ENCODE assay signal across 18 mouse cellular contexts in genomic region chr6:128652938-128653337, GRCm38 (mm10). TPM values are rescaled to one million over a fixed set of nuclear protein-coding genes. Genes with fewer than 3 reads are reported as not detected.
"Had no signal": no experiment of that assay in that cellular context is flagged by ENCODE, and none has a peak within 500 bp of the region (broad histone marks: within the 10 kb centered on the region; RNA-seq: fewer than 3 reads in every experiment).

No protein-coding gene starts in this region.

- H3K36me3 ChIP-seq: limb, embryonic 10.5 days; midbrain, embryonic 13.5 days had no signal

- H3K9ac ChIP-seq: midbrain, embryonic 13.5 days had no signal

- H3K4me2 ChIP-seq: midbrain, embryonic 13.5 days had no signal

- DNase-seq: kidney, postnatal 36 days; layer of hippocampus, adult 9-11 months; lung, postnatal 4 days; right cerebral cortex, postnatal 14 days; spleen, adult 18-20 months; thymus, postnatal 4 days had no signal

- H3K4me1 ChIP-seq: limb, embryonic 10.5 days; midbrain, embryonic 13.5 days had no signal

- ATAC-seq: hindbrain, postnatal 0 days; lung, postnatal 0 days; midbrain, embryonic 13.5 days had no signal

- H3K27me3 ChIP-seq: midbrain, embryonic 13.5 days had no signal

- H3K9me3 ChIP-seq: limb, embryonic 10.5 days; midbrain, embryonic 13.5 days had no signal

- H3K4me3 ChIP-seq: limb, embryonic 10.5 days; midbrain, embryonic 13.5 days had no signal

- H3K27ac ChIP-seq: hindbrain, postnatal 0 days; kidney, postnatal 0 days; limb, embryonic 10.5 days; midbrain, embryonic 13.5 days had no signal

RNA-seq across cellular contexts. Expression of gene Clec2h, which starts 9.2 kb away (rescaled TPM):
- total RNA-seq: hindbrain, postnatal 0 days; layer of hippocampus, adult 18-20 months; left cerebral cortex, postnatal 14 days; midbrain, postnatal 0 days had no signal
- polyA plus RNA-seq: hindbrain, postnatal 0 days; limb, embryonic 10.5 days; limb, embryonic 14.5 days; lung, postnatal 0 days; midbrain, embryonic 13.5 days; midbrain, postnatal 0 days; neural tube, embryonic 14.5 days had no signal

RNA-seq across cellular contexts. Expression of gene Klrb1a, which starts 29.6 kb away (rescaled TPM):
- total RNA-seq: hindbrain, postnatal 0 days; layer of hippocampus, adult 18-20 months; left cerebral cortex, postnatal 14 days; midbrain, postnatal 0 days had no signal
- polyA plus RNA-seq: hindbrain, postnatal 0 days; intestine, embryonic 14.5 days; limb, embryonic 10.5 days; limb, embryonic 14.5 days; lung, postnatal 0 days; midbrain, embryonic 13.5 days; midbrain, postnatal 0 days; neural tube, embryonic 14.5 days; stomach, embryonic 16.5 days had no signal
